Mouse (Mus musculus): ENCODE measurements around the gene Ptcd2. TPM values are rescaled to one million over a fixed set of nuclear protein-coding genes. Genes with fewer than 3 reads are reported as not detected.

Gene Ptcd2
- total and polyA plus RNA-seq, 3 experiments, result 32.4 to 58.8 (median 34.7) TPM

- peaks cover 100% of the 10 kb centered on the region for H3K36me3 ChIP-seq (replicated peaks)
- H3K4me3 ChIP-seq (ENCODE audit: low read depth, low read length), result no peak overlapping the region
- DNase-seq (ENCODE audit: low spot score), result no peak
- TF ChIP-seq CTCF (IDR thresholded peaks at IDR 0.05; ENCODE audit: low read depth, low read length), result no peak
- TF ChIP-seq GATA1 (IDR thresholded peaks at IDR 0.05; ENCODE audit: borderline replicate concordance, low read length), result no peak
- no peak for TF ChIP-seq GATA2 (IDR thresholded peaks at IDR 0.05; ENCODE audit: borderline replicate concordance, low read depth, low read length)
- no peak for TF ChIP-seq TAL1 (conservative IDR thresholded peaks at IDR 0.05; ENCODE audit: low read depth, low read length)
- TF ChIP-seq POLR2AphosphoS5 (IDR thresholded peaks at IDR 0.05; ENCODE audit: insufficient replicate concordance, low read depth, low read length), result no peak
- no peaks in the 10 kb centered on the region for H3K27me3 ChIP-seq (ENCODE audit: insufficient read depth, low read length)
- no peak for ATAC-seq (ENCODE audit: extremely low read depth, insufficient number of reproducible peaks, low FRiP score, poor library complexity, severe bottlenecking)
- no peaks in the 10 kb centered on the region for H3K9me3 ChIP-seq (replicated peaks)
- H3K4me1 ChIP-seq (ENCODE audit: insufficient read depth, low read depth, low read length), result no peaks in the 10 kb centered on the region
Measured at GRCm38 (mm10) chr13:99363866-99364265, 19.4 kb upstream of the Ptcd2 start.

- no peaks in the 10 kb centered on the region for H3K27me3 ChIP-seq (ENCODE audit: insufficient read depth, low read length)
- no peak for ATAC-seq (ENCODE audit: extremely low read depth, insufficient number of reproducible peaks, low FRiP score, poor library complexity, severe bottlenecking)
- peaks cover 94% of the 10 kb centered on the region for H3K36me3 ChIP-seq (replicated peaks)
- H3K4me1 ChIP-seq (ENCODE audit: insufficient read depth, low read depth, low read length), result peaks cover 10% of the 10 kb centered on the region; the same call in 1 of the 2 replicates
- TF ChIP-seq POLR2AphosphoS5 (IDR thresholded peaks at IDR 0.05; ENCODE audit: insufficient replicate concordance, low read depth, low read length) (no peak), GATA2 (IDR thresholded peaks at IDR 0.05; ENCODE audit: borderline replicate concordance, low read depth, low read length) (no peak), GATA1 (IDR thresholded peaks at IDR 0.05; ENCODE audit: borderline replicate concordance, low read length) (no peak), CTCF (IDR thresholded peaks at IDR 0.05; ENCODE audit: low read depth, low read length) (no peak), TAL1 (conservative IDR thresholded peaks at IDR 0.05; ENCODE audit: low read depth, low read length) (no peak)
- H3K4me3 ChIP-seq (ENCODE audit: low read depth, low read length), result no peak overlapping the region
- no peaks in the 10 kb centered on the region for H3K9me3 ChIP-seq (replicated peaks)
- no peak for DNase-seq (ENCODE audit: low spot score)
Measured at GRCm38 (mm10) chr13:99358921-99359320, 14.4 kb upstream of the Ptcd2 start.

GRCm38 (mm10) chr13:99356428-99357265, 12.1 kb upstream of the Ptcd2 start:
- no peak for DNase-seq (ENCODE audit: low spot score)
- Histone ChIP-seq H3K36me3 (replicated peaks) (peaks cover 83% of the 10 kb centered on the region), H3K27me3 (ENCODE audit: insufficient read depth, low read length) (no peaks in the 10 kb centered on the region), H3K9me3 (replicated peaks) (no peaks in the 10 kb centered on the region), H3K4me1 (ENCODE audit: insufficient read depth, low read depth, low read length) (peaks cover 25% of the 10 kb centered on the region), H3K4me3 (ENCODE audit: low read depth, low read length) (no peak overlapping the region)
- no peak for ATAC-seq (ENCODE audit: extremely low read depth, insufficient number of reproducible peaks, low FRiP score, poor library complexity, severe bottlenecking)
- no peak for TF ChIP-seq GATA2 (IDR thresholded peaks at IDR 0.05; ENCODE audit: borderline replicate concordance, low read depth, low read length)
- TF ChIP-seq GATA1 (IDR thresholded peaks at IDR 0.05; ENCODE audit: borderline replicate concordance, low read length), result no peak
- TF ChIP-seq TAL1 (conservative IDR thresholded peaks at IDR 0.05; ENCODE audit: low read depth, low read length), result no peak
- no peak for TF ChIP-seq POLR2AphosphoS5 (IDR thresholded peaks at IDR 0.05; ENCODE audit: insufficient replicate concordance, low read depth, low read length)
- no peak for TF ChIP-seq CTCF (IDR thresholded peaks at IDR 0.05; ENCODE audit: low read depth, low read length)

GRCm38 (mm10) chr13:99355861-99356260, 11.4 kb upstream of the Ptcd2 start:
- Histone ChIP-seq H3K36me3 (replicated peaks) (peaks cover 83% of the 10 kb centered on the region), H3K9me3 (replicated peaks) (no peaks in the 10 kb centered on the region), H3K4me1 (ENCODE audit: insufficient read depth, low read depth, low read length) (peaks cover 26% of the 10 kb centered on the region), H3K4me3 (ENCODE audit: low read depth, low read length) (no peak overlapping the region), H3K27me3 (ENCODE audit: insufficient read depth, low read length) (no peaks in the 10 kb centered on the region)
- no peak for DNase-seq (ENCODE audit: low spot score)
- no peak for ATAC-seq (ENCODE audit: extremely low read depth, insufficient number of reproducible peaks, low FRiP score, poor library complexity, severe bottlenecking)
- TF ChIP-seq POLR2AphosphoS5 (IDR thresholded peaks at IDR 0.05; ENCODE audit: insufficient replicate concordance, low read depth, low read length), result no peak
- TF ChIP-seq CTCF (IDR thresholded peaks at IDR 0.05; ENCODE audit: low read depth, low read length), result no peak
- TF ChIP-seq GATA2 (IDR thresholded peaks at IDR 0.05; ENCODE audit: borderline replicate concordance, low read depth, low read length), result no peak
- TF ChIP-seq TAL1 (conservative IDR thresholded peaks at IDR 0.05; ENCODE audit: low read depth, low read length), result no peak
- no peak for TF ChIP-seq GATA1 (IDR thresholded peaks at IDR 0.05; ENCODE audit: borderline replicate concordance, low read length)

GRCm38 (mm10) chr13:99355072-99355471, 10.6 kb upstream of the Ptcd2 start:
- Histone ChIP-seq H3K36me3 (replicated peaks) (peaks cover 77% of the 10 kb centered on the region), H3K4me3 (ENCODE audit: low read depth, low read length) (no peak overlapping the region), H3K9me3 (replicated peaks) (no peaks in the 10 kb centered on the region), H3K27me3 (ENCODE audit: insufficient read depth, low read length) (no peaks in the 10 kb centered on the region), H3K4me1 (ENCODE audit: insufficient read depth, low read depth, low read length) (peaks cover 26% of the 10 kb centered on the region)
- no peak for TF ChIP-seq TAL1 (conservative IDR thresholded peaks at IDR 0.05; ENCODE audit: low read depth, low read length)
- TF ChIP-seq GATA2 (IDR thresholded peaks at IDR 0.05; ENCODE audit: borderline replicate concordance, low read depth, low read length), result no peak
- TF ChIP-seq GATA1 (IDR thresholded peaks at IDR 0.05; ENCODE audit: borderline replicate concordance, low read length), result no peak
- no peak for TF ChIP-seq POLR2AphosphoS5 (IDR thresholded peaks at IDR 0.05; ENCODE audit: insufficient replicate concordance, low read depth, low read length)
- TF ChIP-seq CTCF (IDR thresholded peaks at IDR 0.05; ENCODE audit: low read depth, low read length), result no peak
- ATAC-seq (ENCODE audit: extremely low read depth, insufficient number of reproducible peaks, low FRiP score, poor library complexity, severe bottlenecking), result no peak
- DNase-seq (ENCODE audit: low spot score), result no peak

GRCm38 (mm10) chr13:99353490-99353851, 9.0 kb upstream of the Ptcd2 start:
- H3K36me3 ChIP-seq (replicated peaks), result peaks cover 77% of the 10 kb centered on the region
- peak overlapping the region; percentile 64 for H3K4me3 ChIP-seq (ENCODE audit: low read depth, low read length)
- H3K9me3 ChIP-seq (replicated peaks), result no peaks in the 10 kb centered on the region
- ATAC-seq (ENCODE audit: extremely low read depth, insufficient number of reproducible peaks, low FRiP score, poor library complexity, severe bottlenecking) (no peak), DNase-seq (ENCODE audit: low spot score) (peak; percentile 8)
- peaks cover 30% of the 10 kb centered on the region for H3K4me1 ChIP-seq (ENCODE audit: insufficient read depth, low read depth, low read length)
- no peak for TF ChIP-seq CTCF (IDR thresholded peaks at IDR 0.05; ENCODE audit: low read depth, low read length)
- no peak for TF ChIP-seq TAL1 (conservative IDR thresholded peaks at IDR 0.05; ENCODE audit: low read depth, low read length)
- TF ChIP-seq GATA2 (IDR thresholded peaks at IDR 0.05; ENCODE audit: borderline replicate concordance, low read depth, low read length), result no peak
- no peak for TF ChIP-seq POLR2AphosphoS5 (IDR thresholded peaks at IDR 0.05; ENCODE audit: insufficient replicate concordance, low read depth, low read length)
- no peak for TF ChIP-seq GATA1 (IDR thresholded peaks at IDR 0.05; ENCODE audit: borderline replicate concordance, low read length)
- no peaks in the 10 kb centered on the region for H3K27me3 ChIP-seq (ENCODE audit: insufficient read depth, low read length)

All from G1E (cell line).